Mouse (Mus musculus) testis, adult 2 months (tissue): ENCODE results near the gene Snrnp35. TPM values are rescaled to one million over a fixed set of nuclear protein-coding genes. Genes with fewer than 3 reads are reported as not detected.
"Not testable (repeated sequence)": the region's sequence is repeated elsewhere in the genome, so short reads cannot be mapped to it uniquely, and the experiment has no call there.

ENCODE experiments used
- H3K27ac ChIP-seq: fragments of 200-500 bp; 2 replicates; pipeline ENCODE4 v1.5.1; 2012; ENCODE audit warnings: low read depth, low read length; ENCODE audit not compliant: control insufficient read depth, insufficient read depth
- H3K27me3 ChIP-seq: fragments of 200-500 bp; 2 replicates; pipeline ENCODE4 v1.6.1; 2012; ENCODE audit warnings: mild to moderate bottlenecking, low read length, moderate library complexity; ENCODE audit not compliant: control insufficient read depth, insufficient read depth
- H3K36me3 ChIP-seq: fragments of 200-500 bp; 2 replicates; pipeline ENCODE4 v1.6.1; 2012; ENCODE audit warnings: mild to moderate bottlenecking, low read length; ENCODE audit not compliant: control insufficient read depth, insufficient read depth
- H3K4me1 ChIP-seq: fragments of 200-500 bp; 2 replicates; pipeline ENCODE4 v1.6.1; 2012; ENCODE audit warnings: low read length; ENCODE audit not compliant: control insufficient read depth, insufficient read depth
- H3K4me3 ChIP-seq: fragments of 200-500 bp; 2 replicates; pipeline ENCODE4 v1.5.1; 2012; ENCODE audit warnings: low read depth, mild to moderate bottlenecking, low read length, moderate library complexity, mixed read lengths; ENCODE audit not compliant: control insufficient read depth
- CTCF ChIP-seq: fragments of 200-500 bp; IDR thresholded peaks from 2 replicates; pipeline ENCODE4 v1.5.1; 2012; ENCODE audit warnings: low read depth, mild to moderate bottlenecking, inconsistent platforms, low read length, moderate library complexity; ENCODE audit not compliant: control insufficient read depth, insufficient read depth, insufficient replicate concordance
- POLR2A ChIP-seq: fragments of 200-500 bp; IDR thresholded peaks from 2 replicates; pipeline ENCODE4 v1.6.1; 2012; ENCODE audit warnings: low read depth, mild to moderate bottlenecking, inconsistent platforms, low read length, moderate library complexity; ENCODE audit not compliant: control insufficient read depth
- polyA plus RNA-seq: library from polyadenylated mRNA; depleted of rRNA; stranded (reverse); fragments of >200 nt; gene quantifications from 2 replicates; pipeline ENCODE4 v1.2.3, GENCODE M21; 2012

The Snrnp35 gene
- polyA plus RNA-seq, 1 experiment, result 26.5 TPM

- Histone ChIP-seq H3K27me3 (no peaks in the 10 kb centered on the region), H3K27ac (no peak overlapping the region), H3K4me1 (no peaks in the 10 kb centered on the region), H3K36me3 (peaks cover 6% of the 10 kb centered on the region), H3K4me3 (no peak overlapping the region)
- TF ChIP-seq POLR2A, result no peak
- TF ChIP-seq CTCF, result no peak
Observed at GRCm38 (mm10) chr5:124452494-124453228, 30.3 kb upstream of the Snrnp35 start.

GRCm38 (mm10) chr5:124453339-124454081 lies 29.4 kb upstream of the Snrnp35 start:
- TF ChIP-seq POLR2A (no peak), CTCF (no peak)
- Histone ChIP-seq H3K27ac (peak overlapping the region; percentile 42), H3K27me3 (no peaks in the 10 kb centered on the region), H3K4me1 (no peaks in the 10 kb centered on the region), H3K4me3 (no peak overlapping the region), H3K36me3 (peaks cover 2% of the 10 kb centered on the region)

GRCm38 (mm10) chr5:124454082-124454419 lies 28.9 kb upstream of the Snrnp35 start:
- no peak overlapping the region for H3K4me3 ChIP-seq
- peaks cover 2% of the 10 kb centered on the region for H3K36me3 ChIP-seq
- no peak for TF ChIP-seq CTCF
- no peak for TF ChIP-seq POLR2A
- H3K27ac ChIP-seq, result peak overlapping the region; percentile 33
- no peaks in the 10 kb centered on the region for H3K27me3 ChIP-seq
- no peaks in the 10 kb centered on the region for H3K4me1 ChIP-seq

- no peaks in the 10 kb centered on the region for H3K27me3 ChIP-seq
- H3K27ac ChIP-seq, result no peak overlapping the region
- no peaks in the 10 kb centered on the region for H3K4me1 ChIP-seq
- TF ChIP-seq POLR2A (no peak), CTCF (no peak)
- no peaks in the 10 kb centered on the region; the same call in none of the 2 replicates for H3K36me3 ChIP-seq
- no peak overlapping the region for H3K4me3 ChIP-seq
Observed at GRCm38 (mm10) chr5:124456762-124457161, 26.2 kb upstream of the Snrnp35 start.

- H3K4me3 ChIP-seq, H3K4me1 ChIP-seq, H3K36me3 ChIP-seq, H3K27ac ChIP-seq, H3K27me3 ChIP-seq: not testable (repeated sequence)
Observed at GRCm38 (mm10) chr5:124460922-124461321, 22.0 kb upstream of the Snrnp35 start.

- Histone ChIP-seq H3K27ac (no peak overlapping the region), H3K27me3 (no peaks in the 10 kb centered on the region), H3K4me1 (no peaks in the 10 kb centered on the region), H3K36me3 (no peaks in the 10 kb centered on the region; the same call in 1 of the 2 replicates), H3K4me3 (no peak overlapping the region)
- TF ChIP-seq CTCF, result no peak
- TF ChIP-seq POLR2A, result no peak
Observed at GRCm38 (mm10) chr5:124462297-124463025, 20.5 kb upstream of the Snrnp35 start.

GRCm38 (mm10) chr5:124463462-124463861 lies 19.5 kb upstream of the Snrnp35 start:
- H3K36me3 ChIP-seq, result no peaks in the 10 kb centered on the region; the same call in 1 of the 2 replicates
- H3K27me3 ChIP-seq, result no peaks in the 10 kb centered on the region
- no peak overlapping the region for H3K27ac ChIP-seq
- TF ChIP-seq POLR2A (no peak), CTCF (no peak)
- H3K4me3 ChIP-seq, result no peak overlapping the region
- H3K4me1 ChIP-seq, result no peaks in the 10 kb centered on the region
